Mouse (Mus musculus) bone marrow, adult 2 months (tissue): ENCODE data around the gene Ntng1. TPM values are rescaled to one million over a fixed set of nuclear protein-coding genes. Genes with fewer than 3 reads are reported as not detected.

Source experiments
- H3K27ac ChIP-seq: fragments of 200-500 bp; 2 replicates; pipeline ENCODE4 v1.5.1; 2012; ENCODE audit warnings: low read depth, mild to moderate bottlenecking, control low read depth, inconsistent platforms, low read length; ENCODE audit not compliant: control insufficient read depth, poor library complexity, insufficient read depth
- H3K4me1 ChIP-seq: fragments of 200-500 bp; 2 replicates; pipeline ENCODE4 v1.6.1; 2011; ENCODE audit warnings: low read length; ENCODE audit not compliant: control insufficient read depth, insufficient read depth
- H3K4me3 ChIP-seq: fragments of 200-500 bp; replicated peaks from 2 replicates; pipeline ENCODE3; 2011; ENCODE audit warnings: mild to moderate bottlenecking, low read depth, low read length, control low read depth; ENCODE audit not compliant: control insufficient read depth
- CTCF ChIP-seq: fragments of 200-500 bp; IDR thresholded peaks from 2 replicates; pipeline ENCODE4 v1.5.1; 2011; ENCODE audit warnings: low read length, control low read depth; ENCODE audit not compliant: control insufficient read depth, insufficient read depth
- POLR2A ChIP-seq: fragments of 200-500 bp; IDR thresholded peaks from 2 replicates; pipeline ENCODE4 v1.6.1; 2011; ENCODE audit warnings: low read depth, mild to moderate bottlenecking, control low read depth, low read length, borderline replicate concordance; ENCODE audit not compliant: control insufficient read depth
- WGBS: fragments of 180-500 bp; shearing (Covaris S2); methylation state at CpG from one replicate; pipeline ENCODE4 v1.1.7; 2018; 5-methylcytosine and 5-hydroxymethylcytosine counted together
- polyA plus RNA-seq: library from polyadenylated mRNA; stranded (reverse); fragments of >200 nt; gene quantifications from 2 replicates; pipeline ENCODE4 v1.2.4, GENCODE M21; 2011; ENCODE audit warnings: low replicate concordance; ENCODE audit not compliant: missing spikeins, insufficient read depth, insufficient read length

Gene Ntng1
- polyA plus RNA-seq, 1 experiment = not detected

DNA sequence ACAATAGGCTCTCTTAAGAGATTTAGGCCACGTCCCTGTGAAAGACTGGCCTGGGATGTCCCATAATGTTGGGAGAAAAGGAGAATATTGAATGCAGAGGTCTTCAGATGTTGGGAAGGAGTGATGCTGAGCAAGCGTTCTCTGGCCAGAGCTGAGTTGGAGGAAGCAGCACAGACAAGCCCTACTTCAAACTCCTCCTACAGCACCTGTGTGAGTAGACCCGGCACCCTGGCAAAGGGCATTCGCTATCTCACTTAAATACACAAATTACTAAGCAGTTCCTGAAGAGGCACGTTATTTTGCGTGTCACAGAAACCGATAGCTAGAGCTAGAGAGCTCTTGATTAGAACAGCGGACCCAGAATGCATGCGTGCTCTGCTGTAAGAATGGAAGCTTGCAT, 10.7 kb downstream of the Ntng1 start:
- Histone ChIP-seq H3K27ac (no peak overlapping the region), H3K4me1 (no peaks in the 10 kb centered on the region), H3K4me3 (no peak overlapping the region)
- TF ChIP-seq POLR2A = no peak
- no peak for TF ChIP-seq CTCF
- WGBS = 73% methylated on average over 9 of the region's 9 CpGs

DNA sequence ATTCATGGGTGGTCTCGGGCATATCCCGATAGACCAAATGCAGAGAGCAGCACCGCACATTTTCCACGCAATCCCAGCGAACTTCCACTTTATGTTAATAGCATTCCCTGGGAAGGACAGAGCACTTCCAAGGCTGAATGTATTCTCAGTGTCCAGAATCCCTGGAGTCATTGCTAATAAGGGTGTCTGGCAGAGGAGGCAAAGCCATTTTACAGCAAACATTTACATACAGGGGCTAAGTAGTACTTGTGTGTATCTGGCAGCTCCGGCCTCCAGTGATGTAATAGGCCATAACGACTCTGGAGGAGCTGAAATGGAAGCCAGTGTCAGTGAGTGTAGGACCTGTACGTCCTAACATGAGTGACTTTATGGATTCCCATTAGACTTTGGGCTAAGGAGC, 11.5 kb downstream of the Ntng1 start:
- Histone ChIP-seq H3K4me1 (no peaks in the 10 kb centered on the region), H3K4me3 (no peak overlapping the region), H3K27ac (no peak overlapping the region)
- no peak for TF ChIP-seq CTCF
- TF ChIP-seq POLR2A = no peak
- WGBS = 82% methylated on average over 8 of the region's 8 CpGs

DNA sequence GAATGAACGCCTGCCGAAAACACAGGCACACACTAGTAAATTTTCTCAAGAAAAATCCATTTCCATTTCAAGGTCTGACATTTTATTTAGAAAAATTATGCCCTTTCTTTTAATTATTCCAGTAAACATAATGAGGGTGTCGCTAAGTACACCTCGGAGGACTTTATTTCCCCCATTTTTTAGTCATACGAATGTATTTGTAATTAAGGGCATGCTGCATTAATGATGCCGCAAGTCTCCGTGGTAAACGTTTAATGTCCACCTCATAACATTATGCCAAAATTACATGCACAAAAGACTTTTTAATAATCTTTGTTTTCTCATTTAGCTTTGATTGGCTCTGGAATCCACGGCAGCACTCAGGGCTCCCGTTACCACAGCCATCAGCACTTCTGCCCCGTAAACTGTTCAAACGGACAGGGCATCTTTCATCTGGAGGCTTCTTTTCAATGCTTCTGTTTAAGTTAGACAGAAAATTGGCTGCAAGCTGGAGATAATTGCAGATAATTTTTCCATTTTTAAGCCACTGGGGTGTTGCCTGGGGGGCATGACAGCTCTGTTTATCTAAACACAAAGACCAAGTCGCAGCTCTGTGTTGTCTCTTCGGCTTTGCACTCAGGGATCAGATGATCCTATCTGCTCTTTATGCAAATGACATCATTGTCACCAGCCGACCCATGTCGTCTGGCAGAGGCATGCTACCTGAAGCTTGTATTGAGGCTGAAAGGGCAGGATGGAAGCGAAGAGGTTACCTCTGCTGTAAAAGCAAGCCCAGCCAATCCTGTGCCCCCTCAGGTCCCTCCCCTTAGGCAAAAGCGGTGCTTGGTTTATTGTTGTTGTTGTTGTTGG, 12.5 kb downstream of the Ntng1 start:
- WGBS = 78% methylated on average over 18 of the region's 18 CpGs
- Histone ChIP-seq H3K27ac (no peak overlapping the region), H3K4me3 (no peak overlapping the region), H3K4me1 (no peaks in the 10 kb centered on the region)
- TF ChIP-seq POLR2A (no peak), CTCF (no peak)

- 62% methylated on average over 6 of the region's 6 CpGs for WGBS
These were observed 14.2 kb downstream of the Ntng1 start for GRCm38 (mm10) chr3:110129607-110130006.

GRCm38 (mm10) chr3:110105982-110106381, 37.8 kb downstream of the Ntng1 start:
- no peak overlapping the region for H3K4me3 ChIP-seq
- TF ChIP-seq POLR2A (no peak), CTCF (no peak)
- no peaks in the 10 kb centered on the region for H3K4me1 ChIP-seq
- 58% methylated on average over 2 of the region's 2 CpGs for WGBS
- no peak overlapping the region for H3K27ac ChIP-seq

More at GRCm38 (mm10) chr3:110129607-110130006, 14.2 kb downstream of the Ntng1 start:
- Histone ChIP-seq H3K4me3 (no peak overlapping the region), H3K4me1 (no peaks in the 10 kb centered on the region), H3K27ac (no peak overlapping the region)
- no peak for TF ChIP-seq CTCF
- no peak for TF ChIP-seq POLR2A

GRCm38 (mm10) chr3:110094407-110094806, 49.4 kb downstream of the Ntng1 start:
- Histone ChIP-seq H3K4me3 (no peak overlapping the region), H3K27ac (no peak overlapping the region), H3K4me1 (no peaks in the 10 kb centered on the region)
- WGBS = 65% methylated on average over 2 of the region's 2 CpGs
- TF ChIP-seq CTCF (no peak), POLR2A (no peak)

GRCm38 (mm10) chr3:110094003-110094402, 49.8 kb downstream of the Ntng1 start:
- WGBS = 78% methylated on average over 3 of the region's 3 CpGs
- no peak for TF ChIP-seq CTCF
- TF ChIP-seq POLR2A = no peak
- H3K4me1 ChIP-seq = no peaks in the 10 kb centered on the region
- no peak overlapping the region for H3K27ac ChIP-seq
- H3K4me3 ChIP-seq = no peak overlapping the region

- TF ChIP-seq CTCF = no peak
- no peak for TF ChIP-seq POLR2A
- Histone ChIP-seq H3K27ac (no peak overlapping the region), H3K4me1 (no peaks in the 10 kb centered on the region), H3K4me3 (no peak overlapping the region)
- WGBS = 79% methylated on average over 3 of the region's 3 CpGs
These were observed 51.3 kb downstream of the Ntng1 start for GRCm38 (mm10) chr3:110092521-110092920.

GRCm38 (mm10) chr3:110087189-110087588, 56.6 kb downstream of the Ntng1 start:
- Histone ChIP-seq H3K4me1 (no peaks in the 10 kb centered on the region), H3K27ac (no peak overlapping the region), H3K4me3 (no peak overlapping the region)
- WGBS = 79% methylated on average over 6 of the region's 6 CpGs
- TF ChIP-seq POLR2A = no peak
- TF ChIP-seq CTCF = no peak
